Mouse (Mus musculus) intestine, embryonic 14.5 days (tissue): ENCODE data around the gene Pdxdc1. TPM values are rescaled to one million over a fixed set of nuclear protein-coding genes. Genes with fewer than 3 reads are reported as not detected.
"Not testable (repeated sequence)": the region's sequence is repeated elsewhere in the genome, so short reads cannot be mapped to it uniquely, and the experiment has no call there.

Source experiments
- ATAC-seq: fragments of 200-750 bp; cut with Nextera tagmentation; replicated peaks from 2 replicates; pipeline ENCODE4 v1.8.0; 2017; ENCODE audit warnings: low read depth, moderate number of reproducible peaks, moderate TSS enrichment, moderate library complexity; ENCODE audit not compliant: low FRiP score, low TSS enrichment
- DNase-seq: peaks from one replicate; pipeline ENCODE4 v3.0.0-alpha.2; 2018; ENCODE audit warnings: low spot score
- H3K27ac ChIP-seq: fragments of 300-500 bp; sonication (generic); 2 replicates; pipeline ENCODE4 v1.5.1; 2014; ENCODE audit warnings: low read depth, mild to moderate bottlenecking, control low read depth
- H3K27me3 ChIP-seq: fragments of 300-500 bp; sonication (generic); replicated peaks from 2 replicates; pipeline ENCODE4 v1.6.1; 2014; ENCODE audit warnings: low read length, control low read depth; ENCODE audit not compliant: control insufficient read depth, insufficient read depth
- H3K36me3 ChIP-seq: fragments of 300-500 bp; sonication (generic); 2 replicates; pipeline ENCODE4 v1.6.1; 2014; ENCODE audit warnings: low read length, control low read depth; ENCODE audit not compliant: control insufficient read depth, insufficient read depth
- H3K4me1 ChIP-seq: fragments of 300-500 bp; sonication (generic); replicated peaks from 2 replicates; pipeline ENCODE4 v1.6.1; 2014; ENCODE audit warnings: low read length, control low read depth, mixed read lengths; ENCODE audit not compliant: control insufficient read depth, insufficient read depth
- H3K4me2 ChIP-seq: fragments of 300-500 bp; sonication (generic); 2 replicates; pipeline ENCODE4 v1.6.1; 2014; ENCODE audit warnings: low read length
- H3K4me3 ChIP-seq: fragments of 300-500 bp; sonication (generic); 2 replicates; pipeline ENCODE4 v1.5.1; 2014; ENCODE audit warnings: low read depth, low read length, control low read depth, mixed read lengths
- H3K9ac ChIP-seq: fragments of 300-500 bp; sonication (generic); 2 replicates; pipeline ENCODE4 v1.6.1; 2014; ENCODE audit warnings: mild to moderate bottlenecking, low read length
- H3K9me3 ChIP-seq: fragments of 300-500 bp; sonication (generic); 2 replicates; pipeline ENCODE4 v1.6.1; 2016; ENCODE audit warnings: low read length, control low read depth; ENCODE audit not compliant: control insufficient read depth
- WGBS: fragments of 180-500 bp; shearing (Covaris S2); extraction: QIAGEN DNeasy Blood & Tissue Kit; methylation state at CpG from one replicate; pipeline ENCODE4 v1.1.7; 2014; 5-methylcytosine and 5-hydroxymethylcytosine counted together
- polyA plus RNA-seq: library from polyadenylated mRNA; unstranded; fragments of >200 nt; fragmentation: Nextera tagmentation; extraction: Ambion mirVana; gene quantifications from 2 replicates; pipeline ENCODE4 v1.2.1, GENCODE M21; 2014

Gene Pdxdc1
- polyA plus RNA-seq, 1 experiment from 2014 or later: 99.7 TPM

- H3K27me3 ChIP-seq: no peaks in the 10 kb centered on the region
- 0 out of 2 replicates have a peak, but pooled peaks cover 4% of the 10 kb centered on the region for H3K9me3 ChIP-seq
- no peak overlapping the region for H3K9ac ChIP-seq
- DNase-seq: no peak
- 86% methylated on average over 4 of the region's 4 CpGs for WGBS
- no peak overlapping the region for H3K4me3 ChIP-seq
- H3K36me3 ChIP-seq: no peaks in the 10 kb centered on the region
- no peaks in the 10 kb centered on the region for H3K4me1 ChIP-seq
- no peak overlapping the region for H3K4me2 ChIP-seq
- no peak overlapping the region for H3K27ac ChIP-seq
- no peak for ATAC-seq
These were observed 24.6 kb upstream of the Pdxdc1 start for GRCm38 (mm10) chr16:13927456-13928075.

- DNase-seq, H3K4me2 ChIP-seq, H3K36me3 ChIP-seq, H3K27me3 ChIP-seq, H3K9ac ChIP-seq, ATAC-seq, H3K27ac ChIP-seq, H3K4me3 ChIP-seq, H3K9me3 ChIP-seq, H3K4me1 ChIP-seq: not testable (repeated sequence)
- WGBS: 92% methylated on average over 5 of the region's 5 CpGs
These were observed 20.0 kb upstream of the Pdxdc1 start for GRCm38 (mm10) chr16:13922966-13923365.

GRCm38 (mm10) chr16:13922499-13922898 is 19.6 kb upstream of the Pdxdc1 start:
- H3K4me3 ChIP-seq, H3K9ac ChIP-seq, H3K36me3 ChIP-seq, H3K4me1 ChIP-seq, H3K27ac ChIP-seq, H3K9me3 ChIP-seq, ATAC-seq, DNase-seq, H3K4me2 ChIP-seq, H3K27me3 ChIP-seq: not testable (repeated sequence)
- 85% methylated on average over 3 of the region's 3 CpGs for WGBS

- H3K4me2 ChIP-seq: no peak overlapping the region
- H3K27ac ChIP-seq: no peak overlapping the region
- WGBS: 97% methylated on average over 7 of the region's 7 CpGs
- H3K36me3 ChIP-seq: no peaks in the 10 kb centered on the region
- DNase-seq: no peak
- H3K4me3 ChIP-seq: no peak overlapping the region
- H3K9me3 ChIP-seq: 0 out of 2 replicates have a peak, but pooled peaks cover 4% of the 10 kb centered on the region
- H3K9ac ChIP-seq: no peak overlapping the region
- H3K27me3 ChIP-seq: no peaks in the 10 kb centered on the region
- no peak for ATAC-seq
- H3K4me1 ChIP-seq: no peaks in the 10 kb centered on the region
These were observed 18.9 kb upstream of the Pdxdc1 start for GRCm38 (mm10) chr16:13921781-13922180.

- no peak overlapping the region for H3K4me3 ChIP-seq
- no peaks in the 10 kb centered on the region for H3K4me1 ChIP-seq
- H3K36me3 ChIP-seq: no peaks in the 10 kb centered on the region
- no peak for ATAC-seq
- 88% methylated on average over 6 of the region's 6 CpGs for WGBS
- H3K4me2 ChIP-seq: no peak overlapping the region
- no peak for DNase-seq
- no peaks in the 10 kb centered on the region for H3K27me3 ChIP-seq
- no peak overlapping the region for H3K27ac ChIP-seq
- H3K9me3 ChIP-seq: 0 out of 2 replicates have a peak, but pooled peaks cover 4% of the 10 kb centered on the region
- H3K9ac ChIP-seq: no peak overlapping the region
These were observed 18.1 kb upstream of the Pdxdc1 start for GRCm38 (mm10) chr16:13921063-13921462.

GRCm38 (mm10) chr16:13920093-13920492 is 17.2 kb upstream of the Pdxdc1 start:
- Histone ChIP-seq H3K4me3 (no peak overlapping the region), H3K27me3 (no peaks in the 10 kb centered on the region), H3K36me3 (no peaks in the 10 kb centered on the region), H3K9ac (no peak overlapping the region), H3K27ac (no peak overlapping the region), H3K4me2 (no peak overlapping the region), H3K4me1 (no peaks in the 10 kb centered on the region), H3K9me3 (0 out of 2 replicates have a peak, but pooled peaks cover 4% of the 10 kb centered on the region)
- ATAC-seq: no peak
- 91% methylated on average over 5 of the region's 5 CpGs for WGBS
- no peak for DNase-seq

GRCm38 (mm10) chr16:13907297-13907696 is 4.4 kb upstream of the Pdxdc1 start:
- no peak for ATAC-seq
- Histone ChIP-seq H3K4me1 (peaks cover 3% of the 10 kb centered on the region), H3K27ac (no peak overlapping the region), H3K36me3 (no peaks in the 10 kb centered on the region), H3K4me3 (no peak overlapping the region), H3K27me3 (no peaks in the 10 kb centered on the region), H3K4me2 (no peak overlapping the region), H3K9ac (no peak overlapping the region), H3K9me3 (no peaks in the 10 kb centered on the region)
- no peak for DNase-seq
- WGBS: 76% methylated on average over 3 of the region's 3 CpGs

GRCm38 (mm10) chr16:13903488-13903887 is 557 bp upstream of the Pdxdc1 start:
- Histone ChIP-seq H3K4me3 (peak overlapping the region; percentile 98), H3K36me3 (no peaks in the 10 kb centered on the region), H3K9me3 (no peaks in the 10 kb centered on the region), H3K27ac (peak overlapping the region; percentile 88; the same call in 1 of the 2 replicates), H3K9ac (peak overlapping the region; percentile 95), H3K4me2 (peak overlapping the region; percentile 58), H3K27me3 (no peaks in the 10 kb centered on the region), H3K4me1 (peaks cover 3% of the 10 kb centered on the region)
- 7% methylated on average over 8 of the region's 8 CpGs for WGBS
- peak; percentile 84 for ATAC-seq
- no peak for DNase-seq

GRCm38 (mm10) chr16:13902397-13902831 is 517 bp downstream of the Pdxdc1 start:
- ATAC-seq: no peak
- Histone ChIP-seq H3K27me3 (no peaks in the 10 kb centered on the region), H3K4me3 (peak overlapping the region; percentile 98), H3K36me3 (no peaks in the 10 kb centered on the region), H3K4me1 (peaks cover 3% of the 10 kb centered on the region), H3K27ac (peak overlapping the region; percentile 88), H3K9me3 (no peaks in the 10 kb centered on the region), H3K4me2 (peak overlapping the region; percentile 72), H3K9ac (peak overlapping the region; percentile 95)
- DNase-seq: no peak
- under 1% methylated on average over 24 of the region's 30 CpGs for WGBS
